Mouse (Mus musculus): ENCODE measurements around the gene Mkln1.

GRCm38 (mm10) chr6:31489950-31490349 lies 91.4 kb downstream of the Mkln1 start:
- TF ChIP-seq POLR2A (IDR thresholded peaks at IDR 0.05; ENCODE audit: insufficient read length, low read depth) = no peak
- no peak for TF ChIP-seq E2F4 (IDR thresholded peaks at IDR 0.05; ENCODE audit: insufficient read depth)
